Mouse (Mus musculus): ENCODE results near the gene Thrsp. TPM values are rescaled to one million over a fixed set of nuclear protein-coding genes. Genes with fewer than 3 reads are reported as not detected.

The Thrsp gene
- polyA plus RNA-seq, 1 experiment from 2014 or later, result 3.5 TPM

DNA sequence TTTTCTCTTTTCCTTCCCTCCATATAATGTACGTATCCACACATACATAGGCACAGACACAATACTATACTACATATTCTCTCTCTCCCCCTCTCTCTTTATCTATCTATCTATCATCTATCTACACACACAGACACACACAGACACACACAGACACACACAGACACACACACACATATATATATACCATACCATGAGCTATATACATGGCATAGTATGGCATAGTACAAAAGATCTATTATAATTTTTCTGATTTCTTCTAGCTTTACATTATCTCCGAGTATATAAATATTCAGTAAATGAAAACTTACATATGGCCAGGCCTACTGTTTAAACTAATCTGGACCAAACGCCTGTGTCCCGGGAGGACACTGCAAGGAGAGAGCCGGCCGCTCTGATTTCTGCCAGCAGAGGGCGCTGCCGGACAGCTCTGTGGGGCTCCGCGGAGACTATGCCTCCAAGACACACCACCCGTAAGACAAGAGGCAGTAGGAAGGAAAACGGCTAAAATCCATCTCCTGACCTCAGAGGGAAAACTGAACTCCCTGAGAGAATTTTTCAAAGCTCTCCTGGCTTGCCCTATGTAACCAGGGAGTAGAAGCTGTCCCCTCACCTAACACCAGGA, 7.2 kb upstream of the Thrsp start:
- ATAC-seq (ENCODE audit: low read depth), result peak; percentile 83
- DNase-seq (ENCODE audit: low spot score), result peak; percentile 86
- 7% methylated on average over 12 of the region's 12 CpGs for WGBS
- Histone ChIP-seq H3K27ac (replicated peaks; ENCODE audit: low read depth, low read length) (no peak overlapping the region), H3K4me1 (ENCODE audit: control insufficient read depth, insufficient read depth, low read length) (peaks cover 4% of the 10 kb centered on the region), H3K27me3 (replicated peaks; ENCODE audit: control insufficient read depth, insufficient read depth, low read length) (no peaks in the 10 kb centered on the region), H3K9ac (ENCODE audit: low read depth, low read length) (no peak overlapping the region), H3K9me3 (ENCODE audit: control insufficient read depth, low read length) (no peaks in the 10 kb centered on the region), H3K4me3 (ENCODE audit: low read depth, low read length) (no peak overlapping the region), H3K36me3 (ENCODE audit: control insufficient read depth, insufficient read depth, low read length) (no peaks in the 10 kb centered on the region), H3K4me2 (ENCODE audit: low read depth, low read length) (no peak overlapping the region)

DNA sequence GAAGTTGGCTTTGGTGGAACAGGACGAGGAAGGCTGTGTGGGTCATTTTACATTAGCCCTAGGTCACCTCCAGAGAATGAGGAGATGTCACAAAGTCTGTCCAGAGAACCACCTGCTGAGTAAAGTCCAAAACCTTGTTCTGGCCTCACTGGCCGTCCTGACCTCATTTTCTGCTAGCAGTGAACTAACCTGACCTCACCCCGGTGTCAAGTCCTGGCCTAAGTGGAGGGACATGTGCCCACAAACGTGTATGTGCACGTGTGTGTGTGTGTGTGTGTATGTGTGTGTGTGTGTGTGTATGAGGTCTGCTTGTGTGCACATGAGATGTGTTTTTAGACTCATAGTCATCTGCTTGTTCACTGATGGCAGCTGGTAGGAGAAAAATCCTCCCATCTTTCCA, 6.2 kb upstream of the Thrsp start:
- H3K36me3 ChIP-seq (ENCODE audit: control insufficient read depth, insufficient read depth, low read length), result no peaks in the 10 kb centered on the region
- H3K4me1 ChIP-seq (ENCODE audit: control insufficient read depth, insufficient read depth, low read length), result no peaks in the 10 kb centered on the region
- H3K27ac ChIP-seq (replicated peaks; ENCODE audit: low read depth, low read length), result no peak overlapping the region
- ATAC-seq (ENCODE audit: low read depth) (no peak), DNase-seq (ENCODE audit: low spot score) (no peak)
- no peak overlapping the region for H3K9ac ChIP-seq (ENCODE audit: low read depth, low read length)
- H3K4me3 ChIP-seq (ENCODE audit: low read depth, low read length), result no peak overlapping the region
- WGBS, result 49% methylated on average over 5 of the region's 5 CpGs
- H3K4me2 ChIP-seq (ENCODE audit: low read depth, low read length), result no peak overlapping the region
- no peaks in the 10 kb centered on the region for H3K9me3 ChIP-seq (ENCODE audit: control insufficient read depth, low read length)
- H3K27me3 ChIP-seq (replicated peaks; ENCODE audit: control insufficient read depth, insufficient read depth, low read length), result no peaks in the 10 kb centered on the region

DNA sequence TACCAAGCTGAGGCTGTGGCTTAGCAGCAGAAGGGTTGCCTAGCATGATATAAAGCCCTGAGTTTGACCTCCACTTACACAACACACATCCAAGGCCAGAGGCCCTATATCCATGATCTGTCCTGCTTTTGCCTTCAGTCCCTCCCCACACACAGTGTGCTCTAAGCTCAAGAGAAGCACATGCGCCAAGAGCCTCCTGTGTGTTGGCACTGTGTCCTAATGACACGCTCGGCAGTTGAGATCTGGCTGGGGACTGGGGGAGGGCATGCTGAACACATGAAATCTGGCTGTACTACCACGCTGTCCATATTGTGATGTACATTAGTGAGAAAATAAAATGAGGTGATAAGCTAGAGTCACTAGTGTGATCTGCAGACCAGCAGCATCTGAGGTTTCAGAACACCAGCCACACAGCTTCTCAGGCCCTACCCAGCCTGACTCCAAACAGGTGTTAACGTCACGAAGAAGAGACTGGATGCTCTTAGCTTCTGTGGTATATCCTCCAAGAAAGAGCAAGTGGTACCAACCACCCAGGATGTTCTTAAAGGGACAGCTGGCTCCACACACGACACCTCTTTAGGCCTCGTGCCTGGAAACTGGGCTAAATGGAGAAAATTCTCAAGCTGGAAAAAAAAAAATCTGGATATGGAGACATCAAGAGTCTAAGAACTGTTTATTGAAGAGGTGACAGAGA, 3.6 kb upstream of the Thrsp start:
- H3K4me3 ChIP-seq (ENCODE audit: low read depth, low read length), result no peak overlapping the region
- no peaks in the 10 kb centered on the region for H3K9me3 ChIP-seq (ENCODE audit: control insufficient read depth, low read length)
- no peak overlapping the region for H3K9ac ChIP-seq (ENCODE audit: low read depth, low read length)
- DNase-seq (ENCODE audit: low spot score) (no peak), ATAC-seq (ENCODE audit: low read depth) (no peak)
- no peaks in the 10 kb centered on the region for H3K27me3 ChIP-seq (replicated peaks; ENCODE audit: control insufficient read depth, insufficient read depth, low read length)
- H3K27ac ChIP-seq (replicated peaks; ENCODE audit: low read depth, low read length), result no peak overlapping the region
- no peaks in the 10 kb centered on the region for H3K36me3 ChIP-seq (ENCODE audit: control insufficient read depth, insufficient read depth, low read length)
- no peaks in the 10 kb centered on the region for H3K4me1 ChIP-seq (ENCODE audit: control insufficient read depth, insufficient read depth, low read length)
- 80% methylated on average over 8 of the region's 8 CpGs for WGBS
- no peak overlapping the region for H3K4me2 ChIP-seq (ENCODE audit: low read depth, low read length)

DNA sequence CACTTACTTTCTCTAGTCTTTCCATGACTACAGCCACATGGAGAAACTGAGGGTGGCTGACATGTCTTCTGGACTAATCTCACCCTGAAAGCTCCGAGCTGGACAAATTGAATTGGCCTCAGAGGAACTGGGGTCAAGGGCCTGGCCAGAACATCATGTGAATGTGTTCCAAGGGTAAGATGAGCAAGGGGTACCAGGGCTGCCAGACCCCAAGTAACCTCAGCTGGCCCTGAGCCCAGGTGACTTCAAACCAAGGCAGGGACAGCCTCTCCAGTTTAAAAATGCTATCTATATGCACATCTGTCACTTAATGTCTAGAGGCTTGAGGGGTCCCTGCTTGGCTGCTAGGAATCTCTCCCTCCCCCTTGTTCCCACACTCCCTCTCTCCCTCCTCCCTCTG, 2.9 kb upstream of the Thrsp start:
- 56% methylated on average over 1 of the region's 1 CpGs for WGBS
- Histone ChIP-seq H3K4me1 (ENCODE audit: control insufficient read depth, insufficient read depth, low read length) (no peaks in the 10 kb centered on the region), H3K27ac (replicated peaks; ENCODE audit: low read depth, low read length) (no peak overlapping the region), H3K27me3 (replicated peaks; ENCODE audit: control insufficient read depth, insufficient read depth, low read length) (no peaks in the 10 kb centered on the region), H3K4me3 (ENCODE audit: low read depth, low read length) (no peak overlapping the region), H3K9ac (ENCODE audit: low read depth, low read length) (no peak overlapping the region), H3K4me2 (ENCODE audit: low read depth, low read length) (no peak overlapping the region), H3K36me3 (ENCODE audit: control insufficient read depth, insufficient read depth, low read length) (no peaks in the 10 kb centered on the region), H3K9me3 (ENCODE audit: control insufficient read depth, low read length) (no peaks in the 10 kb centered on the region)
- no peak for DNase-seq (ENCODE audit: low spot score)
- no peak for ATAC-seq (ENCODE audit: low read depth)

DNA sequence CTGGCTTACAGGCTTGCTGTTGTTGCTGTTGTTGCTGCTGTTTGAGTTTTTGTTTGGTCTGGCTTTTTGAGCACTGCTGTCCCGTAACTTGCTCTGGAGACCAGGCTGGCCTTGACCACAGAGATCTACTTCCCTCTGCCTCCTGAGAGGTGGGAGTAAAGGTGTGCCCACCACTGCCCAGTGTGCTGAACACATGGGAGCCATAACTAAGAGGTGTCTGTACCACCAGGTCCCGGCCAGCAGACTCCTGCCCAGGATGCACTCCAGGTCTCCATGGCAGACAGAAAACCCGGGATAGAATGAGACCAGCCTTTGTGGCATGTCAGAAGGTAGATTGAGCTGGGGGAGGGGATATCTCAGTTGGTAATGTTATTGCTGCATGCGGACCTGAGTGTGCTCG, 1.6 kb upstream of the Thrsp start:
- ATAC-seq (ENCODE audit: low read depth) (no peak), DNase-seq (ENCODE audit: low spot score) (no peak)
- Histone ChIP-seq H3K4me2 (ENCODE audit: low read depth, low read length) (no peak overlapping the region), H3K4me1 (ENCODE audit: control insufficient read depth, insufficient read depth, low read length) (no peaks in the 10 kb centered on the region), H3K27me3 (replicated peaks; ENCODE audit: control insufficient read depth, insufficient read depth, low read length) (no peaks in the 10 kb centered on the region), H3K36me3 (ENCODE audit: control insufficient read depth, insufficient read depth, low read length) (no peaks in the 10 kb centered on the region), H3K9ac (ENCODE audit: low read depth, low read length) (no peak overlapping the region), H3K9me3 (ENCODE audit: control insufficient read depth, low read length) (no peaks in the 10 kb centered on the region), H3K27ac (replicated peaks; ENCODE audit: low read depth, low read length) (no peak overlapping the region), H3K4me3 (ENCODE audit: low read depth, low read length) (no peak overlapping the region)
- 80% methylated on average over 5 of the region's 5 CpGs for WGBS

DNA sequence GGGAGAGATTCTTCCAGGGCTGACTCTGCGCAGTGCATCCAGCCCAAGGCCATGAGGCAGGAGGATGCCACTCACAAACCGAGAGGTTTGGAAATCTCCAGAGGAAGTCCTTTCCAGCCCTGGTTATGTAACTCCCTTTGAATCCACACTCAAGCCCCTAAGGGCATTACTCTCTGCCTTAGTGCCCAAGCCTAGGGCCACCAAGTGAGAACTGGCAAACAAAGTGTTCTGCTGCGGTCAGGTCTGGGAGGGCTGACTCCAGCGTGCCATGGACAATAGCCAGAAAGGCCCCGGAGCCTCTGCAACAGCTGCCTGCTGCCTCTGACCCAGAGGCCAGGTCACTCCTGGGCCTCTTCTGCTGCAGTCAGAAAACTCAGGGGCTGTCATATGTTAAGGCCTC, 1.2 kb upstream of the Thrsp start:
- Histone ChIP-seq H3K27me3 (replicated peaks; ENCODE audit: control insufficient read depth, insufficient read depth, low read length) (no peaks in the 10 kb centered on the region), H3K4me2 (ENCODE audit: low read depth, low read length) (no peak overlapping the region), H3K4me3 (ENCODE audit: low read depth, low read length) (no peak overlapping the region), H3K9ac (ENCODE audit: low read depth, low read length) (no peak overlapping the region), H3K36me3 (ENCODE audit: control insufficient read depth, insufficient read depth, low read length) (no peaks in the 10 kb centered on the region), H3K9me3 (ENCODE audit: control insufficient read depth, low read length) (no peaks in the 10 kb centered on the region), H3K4me1 (ENCODE audit: control insufficient read depth, insufficient read depth, low read length) (no peaks in the 10 kb centered on the region), H3K27ac (replicated peaks; ENCODE audit: low read depth, low read length) (no peak overlapping the region)
- WGBS, result 72% methylated on average over 5 of the region's 5 CpGs
- ATAC-seq (ENCODE audit: low read depth) (no peak), DNase-seq (ENCODE audit: low spot score) (no peak)

DNA sequence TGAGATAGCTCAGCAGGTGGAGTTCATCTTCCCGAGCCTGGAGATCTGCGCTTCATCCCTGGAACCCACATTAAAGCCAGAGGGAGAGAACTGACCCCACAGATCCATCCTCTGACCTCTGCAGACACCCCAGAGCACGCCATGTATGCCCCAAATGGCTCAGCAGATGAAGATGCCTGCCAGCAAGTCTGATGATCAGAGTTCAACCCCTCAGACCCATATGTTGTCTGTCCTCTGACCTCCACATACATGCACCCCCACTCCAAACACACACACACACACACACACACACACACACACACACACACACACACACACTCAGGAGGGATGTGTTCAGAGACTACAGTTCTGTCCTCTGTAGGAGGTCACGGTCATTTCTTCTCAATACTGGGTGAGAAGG, 1.1 kb downstream of the Thrsp start:
- no peak overlapping the region for H3K4me2 ChIP-seq (ENCODE audit: low read depth, low read length)
- no peaks in the 10 kb centered on the region; the same call in 1 of the 2 replicates for H3K36me3 ChIP-seq (ENCODE audit: control insufficient read depth, insufficient read depth, low read length)
- no peak for DNase-seq (ENCODE audit: low spot score)
- 83% methylated on average over 4 of the region's 4 CpGs for whole genome bisulfite sequencing
- ATAC-seq (ENCODE audit: low read depth), result no peak
- no peaks in the 10 kb centered on the region for H3K9me3 ChIP-seq (ENCODE audit: control insufficient read depth, low read length)
- no peak overlapping the region for H3K27ac ChIP-seq (replicated peaks; ENCODE audit: low read depth, low read length)
- no peak overlapping the region for H3K9ac ChIP-seq (ENCODE audit: low read depth, low read length)
- H3K27me3 ChIP-seq (replicated peaks; ENCODE audit: control insufficient read depth, insufficient read depth, low read length), result no peaks in the 10 kb centered on the region
- H3K4me1 ChIP-seq (ENCODE audit: control insufficient read depth, insufficient read depth, low read length), result no peaks in the 10 kb centered on the region
- no peak overlapping the region for H3K4me3 ChIP-seq (ENCODE audit: low read depth, low read length)

DNA sequence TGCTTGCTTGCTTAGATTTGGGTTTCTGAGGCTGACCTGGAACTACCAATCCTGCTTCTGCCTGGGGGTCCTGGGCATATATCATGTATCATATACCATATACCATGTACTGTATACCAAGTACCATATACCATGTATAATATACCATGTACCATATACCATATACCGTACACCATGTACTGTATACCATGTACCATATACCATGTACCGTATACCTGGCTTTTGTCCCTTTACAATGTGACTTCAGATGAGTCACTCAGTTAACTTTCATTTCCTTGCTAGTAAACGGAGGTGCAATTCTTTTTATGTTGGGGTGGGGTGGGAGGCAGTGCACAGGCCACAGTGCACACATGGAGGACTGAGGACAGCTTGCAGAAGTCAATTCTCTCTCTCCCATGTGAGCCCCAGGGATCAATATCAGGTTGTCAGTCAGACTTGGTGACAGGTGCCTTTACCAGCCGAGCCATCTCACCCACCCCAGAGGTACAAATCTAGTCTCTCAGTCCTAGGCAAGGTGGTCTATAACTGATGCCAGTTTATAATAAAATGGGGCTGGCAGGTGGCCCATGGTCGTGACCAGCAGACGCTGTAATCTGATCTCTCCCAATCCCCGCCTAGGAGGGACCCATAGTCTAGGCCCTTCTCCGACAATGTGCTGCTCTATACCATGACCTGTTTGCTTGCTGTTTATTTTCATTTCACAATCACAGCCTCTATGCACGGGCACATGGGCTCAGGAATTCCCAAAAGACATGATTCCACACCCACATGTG, 2.4 kb downstream of the Thrsp start:
- peak; percentile 23 for DNase-seq (ENCODE audit: low spot score)
- peaks cover 8% of the 10 kb centered on the region for H3K36me3 ChIP-seq (ENCODE audit: control insufficient read depth, insufficient read depth, low read length)
- no peaks in the 10 kb centered on the region for H3K4me1 ChIP-seq (ENCODE audit: control insufficient read depth, insufficient read depth, low read length)
- H3K27ac ChIP-seq (replicated peaks; ENCODE audit: low read depth, low read length), result no peak overlapping the region
- H3K4me3 ChIP-seq (ENCODE audit: low read depth, low read length), result no peak overlapping the region
- no peaks in the 10 kb centered on the region for H3K9me3 ChIP-seq (ENCODE audit: control insufficient read depth, low read length)
- ATAC-seq (ENCODE audit: low read depth), result 0 out of 2 replicates have a peak, but pooled peaks have one; percentile 48
- WGBS, result 41% methylated on average over 9 of the region's 9 CpGs
- H3K9ac ChIP-seq (ENCODE audit: low read depth, low read length), result no peak overlapping the region
- H3K4me2 ChIP-seq (ENCODE audit: low read depth, low read length), result no peak overlapping the region
- H3K27me3 ChIP-seq (replicated peaks; ENCODE audit: control insufficient read depth, insufficient read depth, low read length), result no peaks in the 10 kb centered on the region
